Mouse (Mus musculus) layer of hippocampus, adult 2 months (tissue): ENCODE results near the gene Kirrel3. TPM values are rescaled to one million over a fixed set of nuclear protein-coding genes. Genes with fewer than 3 reads are reported as not detected.

Experiments used
- DNase-seq, 2 experiments: peaks; one replicate each; pipeline ENCODE4 v3.0.0; 2022; ENCODE audit warnings: low spot score in 2 of 2
- H3K27ac ChIP-seq: fragments of 200-600 bp; 2 replicates; pipeline ENCODE4 v1.8.1; 2022
- H3K4me3 ChIP-seq: fragments of 200-600 bp; 2 replicates; pipeline ENCODE4 v1.8.1; 2022; ENCODE audit warnings: mild to moderate bottlenecking
- CTCF ChIP-seq: fragments of 200-600 bp; conservative IDR thresholded peaks from 2 replicates; pipeline ENCODE4 v1.8.1; 2022; ENCODE audit warnings: antibody characterized with exemption, mild to moderate bottlenecking, moderate library complexity
- total RNA-seq, 2 experiments: library from RNA; stranded (reverse); gene quantifications; 2 replicates each; pipeline ENCODE4 v1.2.3; 2021

Gene Kirrel3
- total RNA-seq, 2 experiments from 2014 or later: 55.6 to 57.5 TPM

- no peak for TF ChIP-seq CTCF
- no peak overlapping the region for H3K27ac ChIP-seq
Measured at GRCm38 (mm10) chr9:34977700-34978099, 492.0 kb downstream of the Kirrel3 start.

DNA sequence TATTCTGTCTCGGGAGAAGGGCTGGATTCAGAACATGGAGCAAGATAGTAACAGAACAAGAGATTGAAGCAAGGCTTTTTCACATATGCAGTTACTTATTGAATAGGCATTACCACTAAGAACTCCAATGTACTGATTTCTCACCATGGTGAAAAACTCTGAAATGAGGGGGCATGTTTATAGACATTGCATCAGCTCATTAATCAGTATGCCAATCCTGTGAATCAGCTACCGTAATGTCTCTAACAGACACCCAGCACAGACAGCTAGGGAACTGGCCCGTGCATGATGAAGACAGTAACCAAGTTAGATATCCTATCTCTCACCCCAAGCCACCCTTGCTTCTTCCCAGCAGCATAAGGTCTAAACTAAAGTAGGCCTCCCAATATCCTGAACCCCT is 492.5 kb downstream of the Kirrel3 start:
- no peak for DNase-seq
- H3K4me3 ChIP-seq: no peak overlapping the region
- no peak for TF ChIP-seq CTCF
- no peak overlapping the region for H3K27ac ChIP-seq

More at GRCm38 (mm10) chr9:34977700-34978099, 492.0 kb downstream of the Kirrel3 start:
- no peak for DNase-seq
- H3K4me3 ChIP-seq: no peak overlapping the region

- no peak overlapping the region for H3K4me3 ChIP-seq
- no peak for TF ChIP-seq CTCF
- H3K27ac ChIP-seq: no peak overlapping the region
- DNase-seq: no peak
Measured at GRCm38 (mm10) chr9:34980516-34981265, 495.0 kb downstream of the Kirrel3 start.

DNA sequence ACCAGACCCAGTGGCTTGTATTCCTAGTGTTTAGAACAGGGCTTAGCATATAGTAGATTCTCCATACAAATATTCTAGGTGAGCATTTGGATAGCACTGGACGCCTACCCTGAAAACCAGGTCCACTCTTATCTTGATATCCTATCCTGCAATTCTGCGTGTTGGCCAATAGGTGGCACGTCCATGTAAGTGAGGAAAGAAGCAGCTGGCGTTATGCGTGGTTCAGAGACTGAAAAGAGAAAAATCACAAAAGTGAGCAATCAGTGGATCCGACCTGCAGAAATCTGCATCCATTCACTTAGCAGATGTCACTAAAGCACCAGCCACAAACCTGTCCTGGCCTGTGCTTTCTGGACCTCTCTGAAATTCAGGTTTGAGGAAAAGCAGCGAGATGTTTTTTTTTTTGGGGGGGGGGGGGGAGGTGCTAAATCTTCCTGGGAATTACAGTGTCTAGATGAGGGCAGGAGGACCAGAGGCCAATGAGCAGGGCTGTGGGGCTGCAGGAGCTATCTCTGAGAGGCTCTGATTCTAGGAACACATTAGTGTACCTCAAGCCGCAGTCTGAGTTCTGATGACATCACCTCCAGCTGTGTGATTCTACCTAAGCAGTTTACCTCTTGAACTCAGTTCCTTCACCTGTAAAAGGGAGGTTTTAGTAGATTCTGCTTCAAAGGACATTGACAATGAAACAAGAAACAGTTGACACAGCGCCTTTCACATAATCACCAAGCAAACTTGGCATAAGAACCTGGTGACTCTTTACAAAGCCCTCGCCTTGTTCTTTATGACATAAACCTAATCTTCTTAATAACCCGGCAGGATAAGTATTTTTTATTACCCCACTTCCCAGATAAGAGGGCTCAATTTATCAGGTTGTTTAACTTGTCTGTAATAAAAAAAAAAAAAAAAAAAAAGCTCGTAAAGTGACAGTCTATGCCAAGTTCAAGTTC is 498.1 kb downstream of the Kirrel3 start:
- no peak overlapping the region for H3K4me3 ChIP-seq

GRCm38 (mm10) chr9:34986156-34986555 is 500.5 kb downstream of the Kirrel3 start:
- no peak overlapping the region for H3K4me3 ChIP-seq
- no peak overlapping the region for H3K27ac ChIP-seq
- no peak for TF ChIP-seq CTCF
- DNase-seq: peak; percentile 42 to 49

More for the DNA sequence above, 498.1 kb downstream of the Kirrel3 start:
- peak; percentile 91 for TF ChIP-seq CTCF
- H3K27ac ChIP-seq: no peak overlapping the region
- DNase-seq: peak; percentile 35 to 37

GRCm38 (mm10) chr9:34987422-34988148 is 501.9 kb downstream of the Kirrel3 start:
- no peak for TF ChIP-seq CTCF
- H3K4me3 ChIP-seq: no peak overlapping the region
- no peak overlapping the region for H3K27ac ChIP-seq

GRCm38 (mm10) chr9:34988683-34989082 is 503.0 kb downstream of the Kirrel3 start:
- no peak for TF ChIP-seq CTCF

More at GRCm38 (mm10) chr9:34987422-34988148, 501.9 kb downstream of the Kirrel3 start:
- no peak for DNase-seq

DNA sequence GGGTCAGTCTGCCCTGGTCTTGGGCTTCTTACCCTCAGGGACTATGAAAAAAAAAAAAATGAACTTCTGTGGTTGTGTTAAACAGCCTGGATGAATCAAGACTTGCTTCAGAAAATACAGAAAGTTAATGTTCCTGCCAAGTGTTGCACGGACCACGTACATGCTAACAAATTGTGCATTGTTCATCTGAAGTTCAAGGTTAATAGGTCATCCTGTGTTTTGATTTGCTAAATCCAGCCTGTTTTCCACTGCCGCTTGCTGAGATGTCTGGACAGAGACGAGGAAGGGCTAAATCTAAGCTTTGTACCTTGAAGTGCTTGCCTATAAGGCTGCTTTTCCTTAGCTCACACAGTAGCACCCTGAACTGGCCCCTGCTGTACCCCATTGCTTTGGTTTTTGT is 506.5 kb downstream of the Kirrel3 start:
- DNase-seq: no peak
- H3K27ac ChIP-seq: peak overlapping the region; percentile 85; the same call in 1 of the 2 replicates
- no peak overlapping the region for H3K4me3 ChIP-seq

More at GRCm38 (mm10) chr9:34988683-34989082, 503.0 kb downstream of the Kirrel3 start:
- DNase-seq: no peak
- Histone ChIP-seq H3K4me3 (no peak overlapping the region), H3K27ac (no peak overlapping the region)

DNA sequence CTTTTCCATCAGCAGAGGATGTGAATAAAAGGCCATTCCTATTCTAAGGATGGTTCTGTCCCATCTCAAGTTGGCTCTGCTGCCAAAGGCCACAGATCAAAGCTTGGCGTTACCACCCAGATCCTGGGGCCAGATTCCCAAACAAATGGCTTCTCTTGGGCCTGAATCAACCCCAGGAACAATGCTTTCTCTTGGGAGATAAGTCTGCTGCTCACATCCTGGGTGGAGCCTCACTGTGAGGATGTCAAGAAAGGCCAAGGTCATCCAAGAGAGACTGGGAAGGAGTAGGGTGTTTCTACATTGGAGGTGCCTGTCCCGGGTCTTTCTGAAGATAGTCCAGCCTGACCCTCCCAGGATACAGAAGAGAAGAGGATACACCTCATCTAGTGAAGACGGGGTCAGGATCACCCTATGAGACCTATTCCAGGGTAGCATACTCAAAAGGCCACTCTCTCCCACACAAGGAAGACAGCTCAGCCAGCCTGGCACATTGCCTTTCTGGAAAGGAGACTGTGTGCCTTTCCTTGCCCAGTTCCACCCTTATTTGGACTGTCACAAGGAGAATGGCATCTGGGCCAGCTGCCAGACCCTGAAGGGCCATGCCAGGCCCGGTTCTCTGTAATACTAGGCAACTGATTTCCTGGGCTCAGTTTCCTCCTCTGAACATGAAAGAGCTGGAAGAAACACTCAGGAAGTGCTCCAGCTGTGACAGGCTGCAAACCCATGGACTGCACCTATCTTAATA is 507.9 kb downstream of the Kirrel3 start:
- Histone ChIP-seq H3K4me3 (no peak overlapping the region), H3K27ac (peak overlapping the region; percentile 85)
- peak; percentile 66 to 78 for DNase-seq
- TF ChIP-seq CTCF: no peak

More for the DNA sequence above, 506.5 kb downstream of the Kirrel3 start:
- TF ChIP-seq CTCF: no peak

GRCm38 (mm10) chr9:34995078-34995477 is 509.4 kb downstream of the Kirrel3 start:
- DNase-seq: no peak
- no peak for TF ChIP-seq CTCF
- Histone ChIP-seq H3K27ac (peak overlapping the region; percentile 85), H3K4me3 (no peak overlapping the region)

GRCm38 (mm10) chr9:34995660-34996378 is 510.1 kb downstream of the Kirrel3 start:
- DNase-seq: peak in 1 of 2 experiments; percentile 31
- H3K4me3 ChIP-seq: no peak overlapping the region
- TF ChIP-seq CTCF: no peak
- peak overlapping the region; percentile 85 for H3K27ac ChIP-seq
